In the genomic region with DNA sequence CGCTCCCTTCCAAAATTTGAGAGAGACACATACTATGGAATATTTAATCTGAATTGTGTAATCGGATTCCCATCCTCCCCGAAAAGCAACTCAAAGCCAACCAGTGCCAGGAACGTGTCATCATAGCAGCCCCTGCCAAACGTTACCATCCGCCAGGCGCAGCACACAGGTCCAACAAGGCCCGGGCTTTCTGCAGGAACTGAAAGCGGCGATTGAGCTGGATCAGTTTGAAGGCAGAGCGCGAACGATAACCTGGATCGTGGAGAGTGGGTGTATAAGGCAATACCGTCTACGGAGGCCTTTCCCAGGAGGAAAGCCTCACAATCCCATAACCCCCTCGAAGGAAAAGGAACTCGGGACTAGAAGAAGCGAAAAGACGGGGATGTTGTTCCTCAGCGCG, we compare ENCODE assay signal across 8 mouse cellular contexts. TPM values are rescaled to one million over a fixed set of nuclear protein-coding genes. Genes with fewer than 3 reads are reported as not detected.
DNase-seq lines count a peak whose midpoint lies in the region; ATAC-seq lines count a peak whose summit lies in the region.

No protein-coding gene starts in this region.

- peaks cover 65% of the 10 kb centered on the region for H3K36me3 ChIP-seq in embryonic facial prominence, embryonic 14.5 days (ENCODE audit: control insufficient read depth, insufficient read depth, low read length)
- peaks cover 37% of the 10 kb centered on the region for H3K36me3 ChIP-seq in limb, embryonic 11.5 days (ENCODE audit: control insufficient read depth, insufficient read depth, low read length)
- H3K36me3 ChIP-seq in neural tube, embryonic 15.5 days: peaks cover 51% of the 10 kb centered on the region

- no peak for DNase-seq in frontal cortex, postnatal 14 days (ENCODE audit: low spot score in 2 of 2)
- peak; percentile 55 for DNase-seq in 416B (ENCODE audit: low read depth)
- no peak for DNase-seq in embryonic facial prominence, embryonic 14.5 days (ENCODE audit: low spot score)
- DNase-seq in limb, embryonic 11.5 days (ENCODE audit: low spot score): no peak
- no peak for DNase-seq in urinary bladder, postnatal 14 days (ENCODE audit: low spot score)
- no peak for DNase-seq in ovary, postnatal 10 days (ENCODE audit: low spot score)

- H3K27me3 ChIP-seq in embryonic facial prominence, embryonic 14.5 days (replicated peaks; ENCODE audit: control insufficient read depth, insufficient read depth, low read length): no peaks in the 10 kb centered on the region
- no peaks in the 10 kb centered on the region for H3K27me3 ChIP-seq in limb, embryonic 11.5 days (ENCODE audit: control insufficient read depth, insufficient read depth, low read length)
- H3K27me3 ChIP-seq in neural tube, embryonic 15.5 days (replicated peaks): no peaks in the 10 kb centered on the region

- H3K4me3 ChIP-seq in embryonic facial prominence, embryonic 14.5 days (ENCODE audit: low read depth, low read length): peak overlapping the region; percentile 80
- peak overlapping the region; percentile 93 for H3K4me3 ChIP-seq in limb, embryonic 11.5 days (ENCODE audit: low read depth, low read length)
- peak overlapping the region; percentile 90 for H3K4me3 ChIP-seq in neural tube, embryonic 15.5 days (replicated peaks)

- H3K4me1 ChIP-seq in embryonic facial prominence, embryonic 14.5 days (ENCODE audit: control insufficient read depth, insufficient read depth, low read length): peaks cover 11% of the 10 kb centered on the region
- peaks cover 13% of the 10 kb centered on the region for H3K4me1 ChIP-seq in limb, embryonic 11.5 days (ENCODE audit: control insufficient read depth, insufficient read depth, low read length)
- H3K4me1 ChIP-seq in neural tube, embryonic 15.5 days: peaks cover 28% of the 10 kb centered on the region

- H3K27ac ChIP-seq in embryonic facial prominence, embryonic 14.5 days (replicated peaks; ENCODE audit: low read depth, low read length): peak overlapping the region; percentile 58
- no peak overlapping the region for H3K27ac ChIP-seq in limb, embryonic 11.5 days (replicated peaks; ENCODE audit: low read depth, low read length)
- peak overlapping the region; percentile 90 for H3K27ac ChIP-seq in neural tube, embryonic 15.5 days (replicated peaks)

- ATAC-seq in frontal cortex, adult (ENCODE audit: low TSS enrichment): peak; percentile 0; the same call in 1 of the 2 replicates
- ATAC-seq in embryonic facial prominence, embryonic 14.5 days (ENCODE audit: low read depth): no peak
- no peak for ATAC-seq in limb, embryonic 11.5 days (ENCODE audit: insufficient number of reproducible peaks, low FRiP score, low TSS enrichment, low read depth)
- peak; percentile 11; the same call in 1 of the 2 replicates for ATAC-seq in neural tube, embryonic 15.5 days (ENCODE audit: low FRiP score)

- H3K9me3 ChIP-seq in embryonic facial prominence, embryonic 14.5 days (ENCODE audit: control insufficient read depth, low read length): no peaks in the 10 kb centered on the region
- no peaks in the 10 kb centered on the region for H3K9me3 ChIP-seq in limb, embryonic 11.5 days (ENCODE audit: control insufficient read depth, low read length)
- no peaks in the 10 kb centered on the region for H3K9me3 ChIP-seq in neural tube, embryonic 15.5 days (replicated peaks)

- peak overlapping the region; percentile 77 for H3K4me2 ChIP-seq in embryonic facial prominence, embryonic 14.5 days (ENCODE audit: low read depth, low read length)
- H3K4me2 ChIP-seq in limb, embryonic 11.5 days (ENCODE audit: low read depth, severe bottlenecking): peak overlapping the region; percentile 86
- peak overlapping the region; percentile 95 for H3K4me2 ChIP-seq in neural tube, embryonic 15.5 days

- H3K9ac ChIP-seq in embryonic facial prominence, embryonic 14.5 days (ENCODE audit: low read depth, low read length): peak overlapping the region; percentile 81
- peak overlapping the region; percentile 91 for H3K9ac ChIP-seq in limb, embryonic 11.5 days (ENCODE audit: low read length)
- peak overlapping the region; percentile 58 for H3K9ac ChIP-seq in neural tube, embryonic 15.5 days (replicated peaks)

- 2% methylated on average over 21 of the region's 22 CpGs for WGBS in embryonic facial prominence, embryonic 14.5 days
- WGBS in limb, embryonic 11.5 days: 3% methylated on average over 22 of the region's 22 CpGs
- WGBS in neural tube, embryonic 15.5 days: 3% methylated on average over 22 of the region's 22 CpGs

RNA-seq across cellular contexts. Expression of gene Ftsj3, which starts 0.7 kb away (rescaled TPM):
- polyA plus RNA-seq in embryonic facial prominence, embryonic 14.5 days (2014; fragmentation: Nextera tagmentation; extraction: Ambion mirVana): 47.9 and 58.1 TPM in 2 replicates
- polyA plus RNA-seq in limb, embryonic 11.5 days (2014; fragmentation: Nextera tagmentation; extraction: Ambion mirVana): 72.6 and 74.9 TPM in 2 replicates
- polyA plus RNA-seq in neural tube, embryonic 15.5 days (2015; fragmentation: Nextera tagmentation; extraction: Ambion mirVana): 31.1 and 40.6 TPM in 2 replicates

RNA-seq across cellular contexts. Expression of gene Psmc5, which starts 0.8 kb away (rescaled TPM):
- 231 and 259 TPM in 2 replicates for polyA plus RNA-seq in embryonic facial prominence, embryonic 14.5 days (2014; fragmentation: Nextera tagmentation; extraction: Ambion mirVana)
- polyA plus RNA-seq in limb, embryonic 11.5 days (2014; fragmentation: Nextera tagmentation; extraction: Ambion mirVana): 380 and 388 TPM in 2 replicates
- 328 and 329 TPM in 2 replicates for polyA plus RNA-seq in neural tube, embryonic 15.5 days (2015; fragmentation: Nextera tagmentation; extraction: Ambion mirVana)

RNA-seq across cellular contexts. Expression of gene Smarcd2, which starts 17.6 kb away (rescaled TPM):
- 87.6 and 102 TPM in 2 replicates for polyA plus RNA-seq in embryonic facial prominence, embryonic 14.5 days (2014; fragmentation: Nextera tagmentation; extraction: Ambion mirVana)
- polyA plus RNA-seq in limb, embryonic 11.5 days (2014; fragmentation: Nextera tagmentation; extraction: Ambion mirVana): 82.6 and 84.8 TPM in 2 replicates
- polyA plus RNA-seq in neural tube, embryonic 15.5 days (2015; fragmentation: Nextera tagmentation; extraction: Ambion mirVana): 14.2 and 29.1 TPM in 2 replicates

RNA-seq across cellular contexts. Expression of gene Tcam1, which starts 21.3 kb away (rescaled TPM):
- polyA plus RNA-seq in embryonic facial prominence, embryonic 14.5 days (2014; fragmentation: Nextera tagmentation; extraction: Ambion mirVana): 0.24 and 0.74 TPM in 2 replicates
- polyA plus RNA-seq in limb, embryonic 11.5 days (2014; fragmentation: Nextera tagmentation; extraction: Ambion mirVana): 0.09 and 0.29 TPM in 2 replicates
- polyA plus RNA-seq in neural tube, embryonic 15.5 days (2015; fragmentation: Nextera tagmentation; extraction: Ambion mirVana): 0.15 and 0.29 TPM in 2 replicates

RNA-seq across cellular contexts. Expression of gene Ddx42, which starts 38.4 kb away (rescaled TPM):
- polyA plus RNA-seq in embryonic facial prominence, embryonic 14.5 days (2014; fragmentation: Nextera tagmentation; extraction: Ambion mirVana): 62.7 and 69.1 TPM in 2 replicates
- polyA plus RNA-seq in limb, embryonic 11.5 days (2014; fragmentation: Nextera tagmentation; extraction: Ambion mirVana): 96.6 and 110 TPM in 2 replicates
- 75.0 and 77.6 TPM in 2 replicates for polyA plus RNA-seq in neural tube, embryonic 15.5 days (2015; fragmentation: Nextera tagmentation; extraction: Ambion mirVana)

Comparison
In these comparisons a context has a peak if more than half of its experiments do, and no peak if none do; other contexts are left out.
1. ATAC-seq: peak in frontal cortex, adult (single experiment) and neural tube, embryonic 15.5 days (single experiment); none in embryonic facial prominence, embryonic 14.5 days (single experiment) and limb, embryonic 11.5 days (single experiment).
2. Peak in every context shown above with its lines, with median percentiles within 50 percentile points of each other: H3K4me2 ChIP-seq, H3K4me3 ChIP-seq and H3K9ac ChIP-seq.